ENCODE assay signal across 8 mouse cellular contexts in genomic region chr9:74977962-74978361, GRCm38 (mm10). TPM values are rescaled to one million over a fixed set of nuclear protein-coding genes. Genes with fewer than 3 reads are reported as not detected.
DNase-seq lines count a peak whose midpoint lies in the region; ATAC-seq and TF ChIP-seq lines count a peak whose summit lies in the region.
"Had no signal": no experiment of that assay in that cellular context is flagged by ENCODE, and none has a peak within 500 bp of the region (broad histone marks: within the 10 kb centered on the region; RNA-seq: fewer than 3 reads in every experiment).

No protein-coding gene starts in this region.

- peaks cover 51% of the 10 kb centered on the region for H3K36me3 ChIP-seq in megakaryocyte, embryonic 14.5 days (replicated peaks; ENCODE audit: low read length)

- peak overlapping the region; percentile 95 for H3K27ac ChIP-seq in gastrocnemius, adult 2 months
- H3K27ac ChIP-seq: liver, embryonic 14.5 days had no signal

- H3K4me1 ChIP-seq in megakaryocyte, embryonic 14.5 days: peaks cover 98% of the 10 kb centered on the region

- no peak for ATAC-seq in megakaryocyte, adult 5-6 weeks (ENCODE audit: poor library complexity, severe bottlenecking)

- DNase-seq in gastrocnemius, adult 2 months: no peak
- DNase-seq in gastrocnemius, postnatal 10 days: no peak
- peak; percentile 39 for DNase-seq in kidney, postnatal 14 days
- peak; percentile 40 for DNase-seq in retina, postnatal 1 day
- no peak for DNase-seq in urinary bladder, postnatal 4 days (ENCODE audit: low spot score in 2 of 2)

- peak overlapping the region; percentile 70 for H3K4me3 ChIP-seq in gastrocnemius, adult 2 months
- H3K4me3 ChIP-seq in megakaryocyte, embryonic 14.5 days (replicated peaks): peak overlapping the region; percentile 38

- TF ChIP-seq CTCF in gastrocnemius, adult 2 months (IDR thresholded peaks at IDR 0.05): no peak

- intact Hi-C loops in gastrocnemius, adult 2 months (cut with DNase I): no loop called here

- H3K27me3 ChIP-seq in megakaryocyte, embryonic 14.5 days (replicated peaks): no peaks in the 10 kb centered on the region

- no peaks in the 10 kb centered on the region for H3K9me3 ChIP-seq in megakaryocyte, embryonic 14.5 days

RNA-seq across cellular contexts. Expression of gene Fam214a, which starts 25.3 kb away (rescaled TPM):
- total RNA-seq in gastrocnemius, adult 2 months (2021): 10 to 100 TPM; 21.0 to 29.4 TPM
- 10 to 100 TPM; 28.4 to 31.3 TPM for total RNA-seq in gastrocnemius, postnatal 10 days (2021)
- polyA plus RNA-seq in megakaryocyte, embryonic 14.5 days (2012; ENCODE audit: insufficient read depth, low replicate concordance): 1.3 and 5.1 TPM in 2 replicates
- total RNA-seq in megakaryocyte, adult 5-6 weeks (2015): 11.8 and 14.1 TPM in 2 replicates
- 9.3 and 10.5 TPM in 2 replicates for total RNA-seq in megakaryocyte, adult 5-6 weeks (2017)

RNA-seq across cellular contexts. Expression of gene Arpp19, which starts 59.5 kb away (rescaled TPM):
- 100 to 1,000 TPM; 125 to 160 TPM for total RNA-seq in gastrocnemius, adult 2 months (2021)
- 100 to 1,000 TPM; 147 to 150 TPM for total RNA-seq in gastrocnemius, postnatal 10 days (2021)
- 6.1 and 31.5 TPM in 2 replicates for polyA plus RNA-seq in megakaryocyte, embryonic 14.5 days (2012; ENCODE audit: insufficient read depth, low replicate concordance)
- total RNA-seq in megakaryocyte, adult 5-6 weeks (2015): 134 and 149 TPM in 2 replicates
- total RNA-seq in megakaryocyte, adult 5-6 weeks (2017): 114 and 153 TPM in 2 replicates

Comparison
In these comparisons a context has a peak if more than half of its experiments do, and no peak if none do; other contexts are left out.
1. DNase-seq: peak in kidney, postnatal 14 days (single experiment) and retina, postnatal 1 day (single experiment); none in gastrocnemius, adult 2 months (single experiment), gastrocnemius, postnatal 10 days (single experiment) and urinary bladder, postnatal 4 days (0 of 2).